Mouse (Mus musculus): ENCODE results near the gene Camta1.

Camta1 gene

GRCm38 (mm10) chr4:150869276-150870197, 992.1 kb downstream of the Camta1 start:
- DNase-seq (ENCODE audit: low spot score in 2 of 2): no peak

DNA sequence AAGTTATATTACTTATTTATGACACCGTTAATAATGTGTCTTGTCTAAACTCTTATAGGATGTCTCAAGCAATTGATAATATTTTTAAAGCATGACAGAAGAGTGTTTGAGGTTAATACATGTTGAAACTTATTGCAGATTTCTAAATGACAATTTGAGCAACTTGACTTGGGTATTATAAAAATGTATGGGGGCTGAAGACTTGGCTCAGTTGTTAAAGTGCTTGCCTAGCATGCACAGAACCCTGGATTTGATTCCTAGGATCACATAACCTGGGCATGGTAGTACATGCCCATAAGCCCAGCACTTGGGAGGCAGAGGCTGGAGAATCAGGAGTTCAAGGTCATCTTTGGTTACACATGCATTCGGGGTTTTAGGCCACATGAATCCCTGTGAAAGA, 992.8 kb downstream of the Camta1 start:
- DNase-seq (ENCODE audit: low spot score in 2 of 2): no peak

DNA sequence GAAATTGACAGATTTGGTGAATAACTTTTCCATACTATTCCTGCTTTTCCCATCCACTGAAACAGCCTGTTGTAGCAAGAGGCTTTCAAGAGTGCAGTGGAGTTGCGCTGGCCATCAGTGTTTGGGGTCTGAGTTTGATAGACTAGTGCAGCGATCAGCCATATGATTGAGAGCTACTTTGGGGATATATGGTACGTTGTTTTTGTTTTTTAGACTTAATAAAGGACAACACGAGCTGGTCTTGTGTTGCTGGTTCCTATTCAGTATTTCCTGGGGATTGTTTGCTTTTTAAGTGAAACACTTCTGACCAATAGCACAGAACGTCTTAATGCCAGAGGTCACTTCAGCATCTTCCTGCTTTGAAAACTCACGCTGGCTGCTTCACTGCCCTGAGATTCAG, 993.5 kb downstream of the Camta1 start:
- no peak for DNase-seq (ENCODE audit: low spot score in 2 of 2)

Measured in left cerebral cortex, adult 9 months (tissue).